Mouse (Mus musculus) bone marrow macrophage, adult 2 months (primary cell): ENCODE measurements around the gene Gm44511.

Source experiments
- CTCF ChIP-seq: IDR thresholded peaks from 2 replicates; pipeline ENCODE4 v1.5.1; 2012; ENCODE audit warnings: low read depth, mild to moderate bottlenecking, low read length, moderate library complexity
- POLR2A ChIP-seq: IDR thresholded peaks from 2 replicates; pipeline ENCODE4 v1.6.1; 2012; ENCODE audit warnings: mild to moderate bottlenecking, low read depth, low read length, borderline replicate concordance

- TF ChIP-seq CTCF (no peak), POLR2A (no peak)
These were observed 7.9 kb downstream of the Gm44511 start for GRCm38 (mm10) chr6:128818083-128818802.
